Mouse (Mus musculus) heart, adult 2 months (tissue): ENCODE results near the gene Igsf21.

ENCODE experiments used
- CTCF ChIP-seq: fragments of 200-600 bp; IDR thresholded peaks from 2 replicates; pipeline ENCODE4 v1.8.1; 2022; ENCODE audit warnings: antibody characterized with exemption, mild to moderate bottlenecking, moderate library complexity
- EP300 ChIP-seq: fragments of 200-500 bp; IDR thresholded peaks from 2 replicates; pipeline ENCODE4 v1.6.1; 2011; ENCODE audit warnings: low read depth, low read length, control low read depth; ENCODE audit not compliant: insufficient read depth

GRCm38 (mm10) chr4:140159617-140160016, 87.0 kb downstream of the Igsf21 start:
- TF ChIP-seq CTCF = peak; percentile 29
- TF ChIP-seq EP300 = no peak
